Mouse (Mus musculus) heart, embryonic 12.5 days (tissue): ENCODE measurements around the gene Ubr7. TPM values are rescaled to one million over a fixed set of nuclear protein-coding genes. Genes with fewer than 3 reads are reported as not detected.

ENCODE experiments used
- ATAC-seq: fragments of 200-750 bp; cut with Nextera tagmentation; 2 replicates; pipeline ENCODE4 v1.8.0; 2017; ENCODE audit warnings: moderate TSS enrichment, moderate library complexity; ENCODE audit not compliant: insufficient number of reproducible peaks, low FRiP score
- H3K27ac ChIP-seq: fragments of 300-500 bp; sonication (generic); 2 replicates; pipeline ENCODE4 v1.5.1; 2016; ENCODE audit warnings: mild to moderate bottlenecking, moderate library complexity; ENCODE audit not compliant: poor library complexity, severe bottlenecking
- H3K27me3 ChIP-seq: fragments of 300-500 bp; sonication (generic); replicated peaks from 2 replicates; pipeline ENCODE4 v1.6.1; 2016; ENCODE audit warnings: mild to moderate bottlenecking, moderate library complexity
- H3K36me3 ChIP-seq: fragments of 300-500 bp; sonication (generic); 2 replicates; pipeline ENCODE4 v1.6.1; 2016; ENCODE audit warnings: mild to moderate bottlenecking, moderate library complexity
- H3K4me1 ChIP-seq: fragments of 300-500 bp; sonication (generic); replicated peaks from 2 replicates; pipeline ENCODE4 v1.6.1; 2016; ENCODE audit warnings: mild to moderate bottlenecking
- H3K4me2 ChIP-seq: fragments of 300-500 bp; sonication (generic); 2 replicates; pipeline ENCODE4 v1.6.1; 2016; ENCODE audit warnings: mild to moderate bottlenecking, moderate library complexity
- H3K4me3 ChIP-seq: fragments of 300-500 bp; sonication (generic); 2 replicates; pipeline ENCODE4 v1.5.1; 2016; ENCODE audit warnings: mild to moderate bottlenecking
- H3K9ac ChIP-seq: fragments of 300-500 bp; sonication (generic); 2 replicates; pipeline ENCODE4 v1.6.1; 2016; ENCODE audit warnings: mild to moderate bottlenecking, moderate library complexity
- H3K9me3 ChIP-seq: fragments of 300-500 bp; sonication (generic); replicated peaks from 2 replicates; pipeline ENCODE4 v1.6.1; 2016; ENCODE audit warnings: mild to moderate bottlenecking, moderate library complexity
- WGBS: fragments of 180-500 bp; shearing (Covaris S2); methylation state at CpG from one replicate; pipeline ENCODE4 v1.1.7; 2016; 5-methylcytosine and 5-hydroxymethylcytosine counted together
- polyA plus RNA-seq: library from polyadenylated mRNA; unstranded; fragments of >200 nt; fragmentation: Nextera tagmentation; extraction: Ambion mirVana; gene quantifications from 2 replicates; pipeline ENCODE4 v1.2.1, GENCODE M21; 2016

Ubr7 gene
- polyA plus RNA-seq, 1 experiment from 2014 or later: 34.7 TPM

DNA sequence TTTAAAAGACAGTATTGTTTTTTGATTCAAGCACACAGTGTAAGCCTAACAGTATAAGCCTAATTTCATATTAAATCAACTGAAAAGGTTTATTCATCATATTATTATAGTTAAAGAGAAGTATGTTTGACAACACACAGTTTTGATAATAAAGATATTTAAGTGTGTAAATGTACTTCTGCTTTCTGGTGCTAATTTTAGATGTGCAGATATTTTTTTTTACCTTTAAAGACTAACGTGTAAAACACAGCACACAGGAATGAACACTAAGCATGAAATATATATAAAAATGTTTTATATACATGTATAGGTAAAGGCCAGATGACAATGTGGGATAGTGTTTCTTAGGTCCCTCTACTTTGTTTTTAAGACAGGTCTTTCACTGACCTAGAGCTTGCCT, 69.4 kb downstream of the Ubr7 start:
- no peaks in the 10 kb centered on the region for H3K27me3 ChIP-seq
- H3K9me3 ChIP-seq: no peaks in the 10 kb centered on the region
- H3K27ac ChIP-seq: no peak overlapping the region
- H3K9ac ChIP-seq: no peak overlapping the region
- H3K4me2 ChIP-seq: no peak overlapping the region
- no peaks in the 10 kb centered on the region for H3K4me1 ChIP-seq
- no peak overlapping the region for H3K4me3 ChIP-seq
- H3K36me3 ChIP-seq: peaks cover 14% of the 10 kb centered on the region
- 82% methylated on average over 1 of the region's 1 CpGs for WGBS
- ATAC-seq: no peak

Other genes starting within 250 kb of the Ubr7 start
- gene Chga, start 203.0 kb upstream of the Ubr7 start, polyA plus RNA-seq: 0.26 TPM in 1 of 2 replicates, not detected in the other
- 5.5 and 6.9 TPM in 2 replicates for gene Itpk1, start 53.0 kb upstream of the Ubr7 start, polyA plus RNA-seq
- gene Moap1, start 14.3 kb upstream of the Ubr7 start, polyA plus RNA-seq: 17.4 and 18.6 TPM in 2 replicates
- 7.1 and 8.2 TPM in 2 replicates for gene Tmem251, start 14.2 kb upstream of the Ubr7 start, polyA plus RNA-seq
- gene Gm28051, start 202 bp upstream of the Ubr7 start, polyA plus RNA-seq: not detected in 2 replicates
- gene Gon7, start 164 bp upstream of the Ubr7 start, polyA plus RNA-seq: 24.4 and 25.2 TPM in 2 replicates
- gene Gm20604, start 705 bp downstream of the Ubr7 start, polyA plus RNA-seq: 19.1 and 19.5 TPM in 2 replicates
- gene Btbd7, start 120.5 kb downstream of the Ubr7 start, polyA plus RNA-seq: 18.4 and 23.2 TPM in 2 replicates
- not detected in 2 replicates for gene Cox8c, start 141.3 kb downstream of the Ubr7 start, polyA plus RNA-seq
- 0.09 and 0.18 TPM in 2 replicates for gene Unc79, start 190.9 kb downstream of the Ubr7 start, polyA plus RNA-seq